Mouse (Mus musculus): ENCODE measurements at regions not wholly inside any gene's neighbourhood (a gene's known extent, or its start where the extent isn't known, plus 50 kb on each side); places are given as distances from the start of the nearest gene placed in this dataset.
A peak's percentile ranks its signal among the peaks of the same experiment; 100 is the strongest.

DNA sequence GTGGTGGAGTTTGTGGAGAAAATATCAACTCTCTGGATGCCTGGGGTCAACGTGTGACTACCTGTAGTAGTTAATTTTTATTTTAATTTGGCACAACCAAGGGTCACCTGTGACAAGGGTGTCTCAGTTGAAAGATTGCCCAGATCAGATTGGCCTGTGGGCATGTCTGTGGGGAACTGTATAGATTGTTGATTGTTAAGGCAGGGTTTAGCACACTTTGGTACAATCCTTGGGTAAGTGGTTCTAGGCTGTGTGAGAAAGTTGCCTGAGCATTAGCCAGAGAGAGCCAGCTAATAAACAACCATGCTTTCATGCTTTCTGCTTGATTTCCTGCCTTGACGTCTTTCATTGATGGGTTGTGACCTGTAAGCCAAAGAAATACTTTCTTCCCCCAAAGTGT is 229.3 kb downstream of the Tex36 start:
- DNase-seq = no peak

DNA sequence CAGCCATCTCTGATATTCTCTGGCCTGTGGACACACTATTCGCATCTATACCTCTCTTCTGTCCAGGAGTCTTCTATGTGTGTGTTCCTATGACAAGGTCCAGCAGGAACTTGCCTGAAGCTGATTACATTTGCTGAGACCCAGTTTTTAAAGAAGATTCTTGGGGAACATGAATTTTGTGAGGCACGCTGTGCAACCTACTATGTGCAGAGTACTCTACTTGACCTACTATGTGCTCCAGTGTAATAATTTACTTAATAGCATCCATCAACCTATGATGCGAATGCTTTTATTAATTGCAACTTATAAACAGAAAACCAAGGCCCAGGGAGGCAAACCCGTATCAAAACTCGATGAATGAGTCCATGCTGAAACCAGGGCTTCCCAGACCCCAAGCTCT is 231.4 kb downstream of the Tex36 start:
- DNase-seq = no peak

DNA sequence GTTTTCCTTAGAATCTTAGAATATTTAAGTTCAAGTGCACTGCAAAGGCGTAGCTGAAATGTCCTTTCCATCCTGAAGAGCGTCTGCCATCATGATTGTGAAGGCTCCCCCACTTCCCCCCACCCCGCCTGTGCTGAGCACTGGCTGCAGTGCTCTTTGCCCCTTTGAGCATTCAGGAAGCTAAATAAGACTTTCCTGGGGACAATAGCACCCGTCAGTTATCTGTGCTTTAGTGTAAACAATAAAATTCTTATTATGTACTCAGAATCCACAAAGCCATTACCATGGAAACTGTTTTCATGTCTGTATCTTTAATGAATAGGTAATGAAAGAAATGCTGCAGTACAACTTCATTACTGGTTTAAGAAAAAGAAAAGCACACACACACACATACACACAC is 237.4 kb downstream of the Tex36 start:
- no peak for DNase-seq

DNA sequence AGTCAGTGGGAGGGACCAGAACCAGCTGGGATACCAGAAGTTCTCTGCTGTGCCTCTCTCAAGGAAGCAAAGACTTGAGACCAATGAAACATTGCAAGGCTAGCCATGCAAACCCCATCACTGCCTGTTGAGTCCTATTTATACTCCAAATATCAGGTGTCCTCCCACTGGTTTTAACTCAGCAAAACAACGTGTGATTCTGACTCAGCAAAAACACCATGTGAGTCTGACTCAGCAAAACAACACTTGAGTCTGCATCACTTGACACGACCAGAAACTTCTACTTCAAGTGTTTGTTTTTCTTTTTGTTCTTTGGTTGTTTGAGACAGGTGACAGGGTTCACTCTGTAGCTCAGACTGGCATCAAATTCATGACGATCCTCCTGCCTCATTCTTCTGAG is 204.6 kb upstream of the Ctbp2 start:
- DNase-seq = no peak

DNA sequence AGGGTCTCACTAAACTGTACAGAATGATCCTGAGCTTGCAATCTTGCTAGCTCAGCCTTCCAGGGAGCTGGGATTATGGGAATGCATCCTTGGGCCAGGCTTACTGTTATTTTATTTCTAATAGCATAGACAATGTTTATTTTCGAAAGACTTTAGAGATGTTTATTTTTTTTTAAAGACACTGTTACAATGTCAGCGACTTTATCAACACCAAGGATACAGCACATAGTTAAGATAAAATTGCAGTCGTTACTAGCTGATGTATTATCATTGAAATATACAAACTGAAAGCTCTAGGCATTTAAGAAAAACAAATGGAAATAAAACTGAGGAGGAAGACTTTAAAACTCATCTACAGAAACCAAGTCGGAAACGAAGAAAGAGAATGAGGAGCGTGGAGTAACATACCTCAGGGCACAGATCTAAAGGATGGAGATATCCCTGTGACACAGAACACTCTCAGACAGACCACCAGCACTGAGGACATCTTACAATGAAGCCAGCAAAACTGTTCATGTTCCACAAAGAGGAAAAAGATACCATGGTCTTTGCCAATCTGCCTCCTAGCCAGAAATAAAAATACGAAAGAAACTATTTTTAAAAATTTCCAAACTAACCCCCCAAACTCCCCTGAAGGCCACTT is 201.5 kb upstream of the Ctbp2 start:
- DNase-seq = no peak

DNA sequence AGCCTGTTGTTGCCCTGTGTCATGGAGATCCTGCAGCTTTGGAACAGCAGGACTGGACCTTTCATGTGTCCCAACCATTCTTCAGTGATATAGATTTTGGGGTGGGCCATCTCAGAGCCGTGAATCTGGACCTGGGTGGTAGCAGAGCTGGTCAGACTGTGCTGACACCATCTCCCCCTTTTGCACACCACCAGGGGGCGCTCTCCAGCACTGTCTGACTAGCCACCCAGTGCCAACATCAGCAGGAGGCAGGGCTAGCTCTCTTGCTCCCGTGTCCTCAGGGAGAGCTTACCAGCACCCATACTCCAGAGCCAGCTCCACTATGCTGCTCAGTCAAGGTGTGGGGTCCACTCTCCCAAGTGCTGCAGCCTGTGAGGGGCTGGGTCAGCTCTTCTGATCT is 199.8 kb upstream of the Ctbp2 start:
- no peak for DNase-seq

DNA sequence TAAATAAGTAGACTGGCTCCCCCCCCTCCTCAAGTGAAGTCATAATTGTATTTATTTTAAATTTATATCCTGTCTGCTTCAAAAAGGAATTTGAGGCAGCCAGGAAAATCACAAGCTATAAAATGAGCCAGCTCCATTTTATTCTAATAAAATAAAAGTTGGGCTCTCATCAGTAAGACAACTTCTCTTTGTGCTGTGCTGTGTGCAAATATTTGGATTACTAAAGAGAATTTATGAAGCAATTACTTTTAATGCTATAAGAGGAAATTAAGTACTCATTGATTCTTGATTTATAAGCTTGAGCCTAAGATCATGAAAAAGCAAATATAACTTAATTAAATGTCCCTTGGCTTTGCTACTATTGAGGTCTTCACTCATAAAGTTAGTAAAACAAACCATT is 193.4 kb upstream of the Ctbp2 start:
- DNase-seq = no peak

DNA sequence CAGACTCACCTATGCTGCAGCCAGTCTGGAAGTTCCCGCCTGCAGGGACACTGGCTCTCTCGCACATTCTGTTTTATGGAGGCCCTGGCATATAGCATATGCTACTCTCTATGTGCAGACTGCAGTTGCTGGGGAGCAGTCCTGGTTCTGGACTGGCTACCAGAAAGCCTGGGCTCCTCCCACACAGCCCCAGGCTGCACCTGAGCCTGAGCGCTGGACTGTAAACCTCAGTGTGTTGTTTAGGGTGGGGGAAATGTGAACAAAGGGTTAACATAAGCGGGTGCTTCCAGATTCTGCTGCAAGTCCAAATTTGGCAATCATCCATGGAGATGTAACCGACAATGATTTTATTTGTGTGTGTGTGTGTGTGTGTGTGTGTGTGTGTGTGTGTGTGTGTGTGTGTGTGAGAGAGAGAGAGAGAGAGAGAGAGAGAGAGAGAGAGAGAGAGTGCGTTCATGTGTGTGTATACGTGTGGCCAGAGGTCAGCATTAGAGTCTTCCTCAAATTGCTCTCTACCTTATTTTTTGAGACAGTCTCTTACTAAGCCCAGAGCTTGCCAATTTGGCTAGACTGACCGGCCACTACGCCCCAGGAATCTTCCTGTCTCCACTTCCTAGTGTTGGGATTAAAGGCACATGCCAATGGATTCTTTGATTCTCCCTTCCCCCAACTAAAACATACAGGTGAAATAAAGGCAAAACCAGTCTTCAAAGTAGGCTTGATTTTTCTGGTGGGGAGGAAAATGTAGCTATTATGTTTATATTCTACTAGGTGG is 192.7 kb upstream of the Ctbp2 start:
- peak; percentile 10 to 25 for DNase-seq

DNA sequence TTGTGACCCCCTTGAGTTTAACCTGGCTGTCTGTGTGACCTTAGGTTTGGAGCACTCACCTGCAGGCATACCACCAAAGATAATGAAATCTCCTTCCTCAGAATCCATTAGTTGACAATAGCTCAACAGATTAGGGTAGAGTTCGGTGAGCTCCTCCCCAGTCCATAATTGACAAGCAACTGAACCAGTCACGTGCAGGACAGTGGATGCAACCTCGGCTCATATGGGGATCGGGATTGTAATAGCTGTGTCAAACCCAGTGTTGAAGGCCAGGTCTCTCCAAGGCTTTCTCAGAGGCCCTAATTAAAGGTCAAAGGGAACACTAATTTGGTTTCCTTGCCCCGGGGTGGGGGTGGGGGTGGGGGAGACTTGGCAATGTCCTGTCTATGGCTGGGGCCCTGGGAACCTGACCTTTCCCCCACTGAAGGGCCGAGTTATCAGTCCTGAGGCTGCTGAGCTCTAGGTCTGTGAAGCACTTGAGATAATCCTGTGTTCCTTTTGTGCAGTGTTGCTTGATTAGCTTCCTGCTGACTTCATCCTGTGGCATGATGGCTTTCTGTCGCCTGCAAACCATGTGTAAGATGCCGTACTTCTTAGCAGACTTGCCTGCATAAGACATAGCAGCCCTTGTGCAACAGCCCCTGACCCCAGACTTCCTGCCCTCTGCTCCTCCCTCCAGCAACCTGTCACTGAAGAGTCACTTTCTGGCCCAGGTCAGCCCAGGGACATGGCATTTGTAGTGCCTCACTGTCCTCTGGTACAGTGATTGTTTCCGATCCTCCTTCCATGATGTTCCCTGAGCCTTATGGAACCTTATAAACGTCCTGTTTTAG is 191.3 kb upstream of the Ctbp2 start:
- DNase-seq = peak; percentile 9

DNA sequence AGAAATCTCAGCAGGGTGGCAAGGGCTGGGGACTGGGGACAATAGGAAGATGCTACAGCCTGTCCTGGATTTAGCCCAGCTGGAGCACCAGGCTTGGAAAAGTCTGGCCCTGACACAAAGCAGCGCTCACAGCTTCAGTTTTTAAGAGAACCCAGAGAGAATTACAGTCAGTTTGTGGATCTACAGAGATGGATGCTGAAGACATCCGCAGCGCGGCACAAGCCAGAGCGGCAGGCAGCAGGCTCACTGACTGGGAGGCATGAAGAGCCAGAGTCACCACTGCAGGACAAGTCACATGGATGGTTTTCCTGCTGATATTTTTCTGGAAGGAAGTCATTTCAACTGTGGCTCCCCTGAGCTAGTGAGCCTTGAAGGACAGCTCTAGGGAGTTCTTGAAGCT is 189.0 kb upstream of the Ctbp2 start:
- no peak for DNase-seq

DNA sequence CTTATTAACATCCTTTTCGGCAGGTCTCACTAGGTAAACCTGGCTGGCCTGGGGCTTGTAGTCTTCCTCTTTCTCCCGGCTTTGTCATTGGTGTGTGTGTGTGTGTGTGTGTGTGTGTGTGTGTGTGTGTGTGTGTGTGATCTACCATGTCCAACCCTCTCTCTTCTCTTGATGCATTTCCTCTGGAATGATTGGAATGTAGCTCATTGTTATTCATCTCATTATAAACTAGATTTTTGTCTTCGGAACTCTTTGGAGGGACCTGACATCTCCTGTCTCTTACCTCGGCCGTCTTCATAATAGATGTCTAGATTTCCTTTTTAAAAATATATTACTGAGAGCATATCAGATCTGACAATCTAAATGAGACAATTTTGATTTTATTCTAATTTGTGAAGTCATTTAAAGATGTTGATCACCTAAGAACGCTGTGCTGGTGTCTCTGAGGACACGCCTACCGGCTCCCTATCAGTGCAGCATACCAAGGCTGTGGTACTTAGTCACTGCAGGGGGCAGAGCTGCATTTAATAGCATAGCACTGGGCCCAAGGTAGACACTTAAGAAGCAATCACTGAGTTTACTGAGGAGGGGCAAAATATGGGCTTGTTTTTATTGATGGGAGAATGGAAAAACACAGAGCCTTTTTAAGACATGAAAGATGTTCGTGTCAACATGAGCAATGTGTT is 187.1 kb upstream of the Ctbp2 start:
- no peak for DNase-seq

DNA sequence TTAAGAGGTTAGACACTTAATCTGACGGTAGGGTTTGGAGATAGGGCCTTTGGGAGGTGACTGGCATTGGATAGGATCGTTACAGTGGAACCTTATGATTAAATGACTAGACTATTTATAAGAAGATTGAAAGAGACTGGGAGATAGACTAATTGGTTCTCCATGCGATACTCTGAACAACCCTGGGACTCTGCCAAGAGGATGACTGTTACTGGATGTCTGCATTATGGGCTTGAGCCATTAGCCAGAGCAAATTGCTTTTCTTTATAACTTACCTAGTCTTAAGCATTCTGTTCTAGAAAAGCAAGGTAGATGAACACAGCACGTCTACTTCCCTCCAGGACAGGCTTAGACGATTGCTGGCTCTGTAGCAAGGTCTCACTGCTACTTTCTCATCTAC is 180.3 kb upstream of the Ctbp2 start:
- no peak for DNase-seq

DNA sequence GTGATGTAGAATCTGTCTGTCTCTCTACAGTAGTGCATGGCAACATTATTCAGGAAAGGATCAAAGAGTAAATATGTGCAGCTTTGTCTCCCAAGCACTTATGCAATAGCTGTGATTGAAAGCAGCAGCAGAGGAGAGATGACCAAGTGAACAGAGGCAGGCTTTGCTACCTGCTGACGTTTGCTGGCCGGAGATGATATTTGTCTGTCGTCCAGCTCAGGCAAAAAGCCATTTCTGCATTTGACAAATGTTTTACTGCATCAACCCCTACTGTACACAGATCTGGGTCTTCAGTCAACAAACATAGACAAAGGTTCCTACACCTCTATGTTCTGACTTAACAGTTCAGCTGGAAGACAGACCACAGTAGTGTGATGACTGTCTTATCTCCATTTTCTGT is 166.3 kb upstream of the Ctbp2 start:
- no peak for DNase-seq

DNA sequence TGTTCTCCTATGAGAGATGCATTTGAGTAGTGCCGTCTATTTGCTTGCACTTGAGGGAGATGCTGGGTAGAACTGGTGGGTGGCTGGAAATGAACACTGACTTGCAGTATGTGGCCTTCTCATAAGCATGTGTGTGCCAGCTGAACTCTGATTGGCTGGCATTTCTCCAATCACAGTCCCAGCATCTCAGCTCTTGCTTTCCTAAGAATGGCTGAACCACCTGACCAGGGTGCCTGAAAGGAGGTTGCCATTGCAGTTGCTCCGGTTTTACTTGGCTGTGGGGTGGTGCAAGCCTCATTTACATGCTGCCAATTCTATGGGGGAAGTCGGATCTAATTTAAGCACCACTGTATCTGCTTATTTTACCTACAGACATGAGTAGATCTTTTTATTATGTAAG is 164.1 kb upstream of the Ctbp2 start:
- no peak for DNase-seq

DNA sequence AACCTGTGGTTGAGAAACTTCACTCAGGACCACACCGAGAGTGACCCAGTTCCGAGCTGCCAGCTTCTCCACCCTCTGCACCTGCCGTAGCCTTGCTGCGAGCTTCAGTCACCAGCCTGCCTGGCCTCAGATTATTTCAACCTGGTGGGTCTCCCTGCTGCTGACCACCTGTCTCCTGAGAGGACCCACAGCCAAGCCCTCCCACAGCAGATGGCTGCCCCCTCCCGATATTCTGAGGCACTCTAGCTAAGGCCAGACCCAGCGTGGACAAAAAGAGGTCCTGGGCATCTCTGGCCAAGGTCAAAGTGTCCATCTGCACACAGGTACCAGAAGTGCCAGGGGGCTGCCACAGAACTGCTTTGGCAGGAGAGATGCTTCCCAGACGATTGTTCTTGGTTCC is 162.7 kb upstream of the Ctbp2 start:
- DNase-seq = no peak

DNA sequence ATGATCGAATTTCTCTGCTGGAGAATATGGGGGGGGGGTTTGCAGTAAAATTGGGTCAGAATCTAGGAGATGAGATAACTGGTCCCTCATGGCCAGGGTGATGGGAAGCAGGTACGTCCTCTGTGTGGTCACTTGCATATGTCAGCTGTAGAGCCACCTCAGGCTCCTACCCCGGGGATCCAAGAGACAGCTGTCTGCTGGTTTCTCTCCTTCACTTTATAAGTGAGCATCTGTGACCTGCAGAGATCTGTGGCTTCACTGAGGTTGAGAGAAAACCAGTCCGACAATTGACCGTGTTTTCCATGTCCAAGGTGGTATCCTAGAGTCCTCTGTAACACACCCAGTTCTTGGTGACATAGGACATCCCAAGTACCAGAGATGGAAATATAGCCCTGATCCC is 162.1 kb upstream of the Ctbp2 start:
- DNase-seq = no peak

DNA sequence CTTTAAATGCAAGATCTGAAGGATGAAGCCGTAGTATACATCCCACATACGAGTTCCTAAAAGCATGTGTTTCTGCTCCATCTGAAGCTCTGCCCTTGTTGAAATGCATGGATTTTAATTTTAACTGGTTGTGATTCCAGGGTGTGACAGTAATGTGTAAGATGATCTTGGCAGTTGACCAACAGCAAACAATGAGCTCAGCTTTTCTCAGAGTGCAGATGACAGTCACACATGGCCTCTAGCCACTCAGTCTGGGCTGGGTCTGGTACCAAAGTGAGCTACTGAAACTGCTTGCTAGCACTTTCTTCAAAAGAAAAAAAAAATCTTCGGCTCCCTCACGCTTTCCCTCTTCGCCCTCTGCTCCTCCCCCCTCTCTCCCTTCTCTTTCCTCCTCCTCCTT is 138.0 kb upstream of the Ctbp2 start:
- DNase-seq = no peak

DNA sequence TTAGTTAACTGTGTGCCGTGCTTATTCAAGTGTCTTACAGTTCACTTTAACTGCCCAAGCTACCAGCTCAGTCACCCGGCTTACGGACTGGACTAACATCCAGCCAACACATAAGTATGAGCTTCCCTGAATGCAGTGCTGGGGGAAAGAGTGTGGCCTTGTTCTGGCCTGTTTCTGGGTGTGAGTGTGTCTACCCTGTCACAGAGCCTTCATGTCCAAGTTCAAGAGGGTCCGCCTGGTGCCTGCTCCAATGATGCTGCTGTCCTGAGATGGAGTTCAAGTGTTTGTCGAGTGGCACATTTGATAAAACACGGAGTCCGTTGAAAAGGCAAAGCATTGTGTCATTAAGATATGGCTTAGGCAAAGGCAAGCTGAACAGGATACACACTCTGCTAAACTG is 135.0 kb upstream of the Ctbp2 start:
- no peak for DNase-seq

DNA sequence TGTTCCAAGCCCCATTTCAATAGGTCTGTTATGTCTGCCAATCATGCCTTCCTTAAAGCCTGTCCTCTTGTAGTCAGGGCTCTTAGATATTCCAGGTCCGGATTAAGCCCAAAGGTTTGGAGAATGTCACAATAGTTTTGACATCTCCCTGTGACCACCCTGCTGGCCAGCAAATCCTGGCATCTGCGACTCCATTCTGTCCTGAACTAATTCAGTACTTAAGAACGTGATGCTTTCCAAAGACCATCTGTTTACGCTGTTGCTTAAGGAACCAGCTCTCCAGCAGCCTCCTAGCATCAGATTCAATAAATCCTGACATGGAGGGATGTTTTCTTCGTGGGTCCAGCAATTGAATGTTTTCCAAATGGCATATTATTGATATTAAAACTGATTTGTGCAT is 132.7 kb upstream of the Ctbp2 start:
- DNase-seq = no peak

DNA sequence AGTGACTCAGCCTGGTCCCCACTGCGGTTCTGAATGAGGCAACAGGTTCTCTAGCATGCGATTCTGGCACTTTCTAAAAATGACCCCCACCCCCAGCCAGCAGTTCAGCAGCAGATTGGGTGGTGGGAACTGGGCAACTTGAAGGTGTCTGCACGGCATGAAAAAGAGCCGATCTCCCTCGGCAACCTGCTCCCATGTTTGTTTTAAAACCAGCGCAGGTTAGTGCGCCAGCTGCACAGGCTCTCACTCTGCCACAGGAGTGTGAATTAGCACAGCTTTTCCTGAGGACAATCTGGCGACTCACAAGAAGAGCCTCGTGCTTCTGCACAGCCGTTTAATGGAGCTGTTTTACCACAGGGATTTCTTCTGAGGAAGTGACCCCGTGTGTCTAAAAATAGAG is 120.4 kb upstream of the Ctbp2 start:
- DNase-seq = no peak

DNA sequence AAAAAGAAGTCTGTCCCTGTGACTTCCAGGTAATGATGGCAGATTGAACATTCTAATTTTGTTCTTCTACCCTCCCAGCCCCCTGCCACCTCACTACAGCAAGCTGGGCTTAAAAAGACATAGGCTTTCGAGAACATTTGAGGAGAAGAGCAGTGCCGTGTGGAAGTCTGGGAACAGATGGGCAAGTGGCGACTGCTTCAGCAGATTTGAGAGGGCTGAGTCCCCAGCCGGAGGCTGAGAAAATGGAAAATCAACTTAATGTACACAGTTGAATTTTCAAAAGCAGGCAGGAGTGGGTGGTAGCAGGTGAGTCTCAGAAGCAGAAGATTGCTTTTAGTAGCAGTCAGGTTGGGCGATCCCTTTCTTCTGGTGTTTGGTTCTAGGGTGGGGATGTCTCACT is 110.2 kb upstream of the Ctbp2 start:
- no peak for DNase-seq

DNA sequence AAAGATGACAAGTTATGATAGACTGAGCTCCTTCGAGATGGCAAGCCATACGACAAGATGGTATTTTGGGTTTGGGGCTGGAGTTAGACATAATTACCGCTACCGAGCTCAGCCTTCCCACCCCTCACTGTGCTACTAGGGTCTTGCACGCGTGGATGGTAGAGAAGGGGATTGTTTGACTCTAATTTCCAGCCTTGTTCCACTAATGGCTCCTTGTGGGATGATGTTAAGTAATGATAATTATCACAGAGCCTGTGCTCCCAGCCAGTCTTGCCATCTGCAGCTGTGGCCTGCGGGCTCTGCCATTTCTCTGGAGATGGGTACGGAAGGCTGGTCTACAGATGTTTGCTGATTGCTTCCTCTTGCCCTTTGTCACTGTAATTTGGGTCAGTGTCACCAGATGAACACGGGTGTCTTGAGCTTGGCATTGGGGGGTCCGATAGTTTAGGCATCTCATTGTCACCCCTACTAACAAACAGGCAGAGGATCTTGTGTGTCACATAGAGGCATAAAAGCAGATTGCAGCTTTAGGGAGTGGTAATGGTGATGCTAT is 108.8 kb upstream of the Ctbp2 start:
- no peak for DNase-seq

DNA sequence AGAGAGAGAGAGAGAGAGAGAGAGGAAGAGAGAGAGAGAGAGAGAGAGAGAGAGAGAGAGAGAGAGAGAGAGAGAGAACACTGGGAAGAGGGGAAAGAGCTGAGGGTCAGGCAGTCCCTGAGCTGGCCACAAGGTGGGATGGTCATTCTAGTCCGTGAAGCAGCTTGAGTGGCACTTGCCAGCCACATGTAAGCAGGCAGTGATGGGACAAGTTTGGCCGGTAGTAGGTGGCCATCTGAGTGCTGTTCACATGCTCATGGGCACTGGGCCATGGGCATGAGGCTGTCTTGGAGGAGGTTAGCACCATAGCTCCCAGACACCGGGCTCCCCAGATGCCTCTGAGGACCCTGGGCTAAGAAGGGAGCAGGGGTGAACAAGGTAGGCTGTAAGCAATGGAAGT is 106.7 kb upstream of the Ctbp2 start:
- DNase-seq = peak in 1 of 2 experiments; percentile 4

Measured in heart, adult 18-20 months (tissue).